Mouse (Mus musculus) MEL (cell line): ENCODE results near the gene Slc25a18. TPM values are rescaled to one million over a fixed set of nuclear protein-coding genes. Genes with fewer than 3 reads are reported as not detected.

Experiments used
- DNase-seq: peaks from one replicate; pipeline ENCODE4 v3.0.0; 2011; ENCODE audit warnings: low read depth, low spot score
- H3K27ac ChIP-seq: 2 replicates; pipeline ENCODE4 v1.5.1; 2012; ENCODE audit warnings: low read depth, mild to moderate bottlenecking, control low read depth, low read length, moderate library complexity; ENCODE audit not compliant: control insufficient read depth
- H3K27me3 ChIP-seq, 2 experiments: fragments of 150-350 bp in 1 of 2; sonication (generic) in 1 of 2; 2 replicates each; pipeline ENCODE4 v1.6.1; 2012; ENCODE audit warnings: low read length in 2 of 2, mild to moderate bottlenecking in 2 of 2, improper control_type of control experiment in 1 of 2, moderate library complexity in 1 of 2; ENCODE audit not compliant: insufficient read depth in 2 of 2, control insufficient read depth in 1 of 2
- H3K36me3 ChIP-seq, 2 experiments: 2 replicates each; pipeline ENCODE4 v1.6.1; 2012 to 2014; ENCODE audit warnings: low read length in 2 of 2, improper control_type of control experiment in 1 of 2, inconsistent platforms in 1 of 2, mild to moderate bottlenecking in 1 of 2; ENCODE audit not compliant: insufficient read depth in 2 of 2, control insufficient read depth in 1 of 2
- H3K4me1 ChIP-seq, 2 experiments: fragments of 150-350 bp in 1 of 2; sonication (generic) in 1 of 2; 2 replicates each; pipeline ENCODE4 v1.6.1; 2012; ENCODE audit warnings: low read length in 2 of 2, improper control_type of control experiment in 1 of 2, mild to moderate bottlenecking in 1 of 2; ENCODE audit not compliant: insufficient read depth in 2 of 2, control insufficient read depth in 1 of 2
- H3K4me3 ChIP-seq, 2 experiments: fragments of 150-350 bp in 1 of 2; sonication (generic) in 1 of 2; 2 replicates each; pipeline ENCODE4 v1.5.1; 2012; ENCODE audit warnings: low read depth in 2 of 2, low read length in 2 of 2, mild to moderate bottlenecking in 2 of 2, moderate library complexity in 2 of 2, control low read depth in 1 of 2, improper control_type of control experiment in 1 of 2; ENCODE audit not compliant: control insufficient read depth in 1 of 2, insufficient read depth in 1 of 2
- H3K79me2 ChIP-seq: 2 replicates; pipeline ENCODE4 v1.6.1; 2012; ENCODE audit warnings: mild to moderate bottlenecking, low read length, moderate library complexity; ENCODE audit not compliant: control insufficient read depth, poor library complexity, insufficient read depth
- H3K9ac ChIP-seq: 2 replicates; pipeline ENCODE4 v1.6.1; 2012; ENCODE audit warnings: low read depth, mild to moderate bottlenecking, control low read depth, low read length, moderate library complexity; ENCODE audit not compliant: control insufficient read depth, poor library complexity, severe bottlenecking
- H3K9me3 ChIP-seq: fragments of 150-350 bp; sonication (generic); replicated peaks from 2 replicates; pipeline ENCODE4 v1.6.1; 2012; ENCODE audit warnings: mild to moderate bottlenecking, low read length, improper control_type of control experiment, moderate library complexity; ENCODE audit not compliant: insufficient read depth
- BHLHE40 ChIP-seq: IDR thresholded peaks from 2 replicates; pipeline ENCODE4 v1.6.1; 2012; ENCODE audit warnings: low read depth, mild to moderate bottlenecking, inconsistent platforms, low read length, improper control_type of control experiment, borderline replicate concordance
- CHD1 ChIP-seq: IDR thresholded peaks from 2 replicates; pipeline ENCODE4 v1.6.1; 2012; ENCODE audit warnings: low read depth, mild to moderate bottlenecking, inconsistent platforms, low read length, improper control_type of control experiment
- HCFC1 ChIP-seq: IDR thresholded peaks from 2 replicates; pipeline ENCODE4 v1.6.1; 2012; ENCODE audit warnings: low read depth, mild to moderate bottlenecking, inconsistent platforms, low read length, improper control_type of control experiment, moderate library complexity
- KAT2A ChIP-seq: conservative IDR thresholded peaks from 2 replicates; pipeline ENCODE4 v1.6.1; 2012; ENCODE audit warnings: low read depth, low read length, improper control_type of control experiment, inconsistent platforms
- MXI1 ChIP-seq: IDR thresholded peaks from 2 replicates; pipeline ENCODE4 v1.6.1; 2011; ENCODE audit warnings: mild to moderate bottlenecking, low read depth, low read length, improper control_type of control experiment
- MYC ChIP-seq: IDR thresholded peaks from 2 replicates; pipeline ENCODE4 v1.6.1; 2011; ENCODE audit warnings: low read depth, mild to moderate bottlenecking, low read length, improper control_type of control experiment, moderate library complexity
- NELFE ChIP-seq: IDR thresholded peaks from 2 replicates; pipeline ENCODE4 v1.6.1; 2011; ENCODE audit warnings: low read depth, low read length, improper control_type of control experiment
- POLR2A ChIP-seq, 2 experiments: IDR thresholded peaks; 2 replicates each; pipeline ENCODE4 v1.6.1; 2011 to 2012; ENCODE audit warnings: low read length in 2 of 2, mild to moderate bottlenecking in 2 of 2, control low read depth in 1 of 2, improper control_type of control experiment in 1 of 2, low read depth in 1 of 2, moderate library complexity in 1 of 2; ENCODE audit not compliant: control insufficient read depth in 1 of 2, insufficient read depth in 1 of 2, poor library complexity in 1 of 2
- RAD21 ChIP-seq: IDR thresholded peaks from 2 replicates; pipeline ENCODE4 v1.6.1; 2011; ENCODE audit warnings: mild to moderate bottlenecking, low read depth, low read length, improper control_type of control experiment
- SIN3A ChIP-seq: IDR thresholded peaks from 2 replicates; pipeline ENCODE4 v1.6.1; 2012; ENCODE audit warnings: low read length, improper control_type of control experiment, inconsistent platforms
- TAL1 ChIP-seq: IDR thresholded peaks from 2 replicates; pipeline ENCODE4 v1.6.1; 2012; ENCODE audit warnings: mild to moderate bottlenecking, inconsistent platforms, low read length, moderate library complexity, mixed read lengths
- TBP ChIP-seq: IDR thresholded peaks from 2 replicates; pipeline ENCODE4 v1.8.0; 2011; ENCODE audit warnings: low read depth, low read length, improper control_type of control experiment
- UBTF ChIP-seq: IDR thresholded peaks from 2 replicates; pipeline ENCODE4 v1.6.1; 2012; ENCODE audit warnings: low read depth, mild to moderate bottlenecking, inconsistent platforms, low read length, improper control_type of control experiment, moderate library complexity, borderline replicate concordance; ENCODE audit not compliant: insufficient read depth
- ZNF384 ChIP-seq: IDR thresholded peaks from 2 replicates; pipeline ENCODE4 v1.6.1; 2012; ENCODE audit warnings: low read depth, mild to moderate bottlenecking, inconsistent platforms, low read length, improper control_type of control experiment
- polyA plus RNA-seq, 2 experiments: library from polyadenylated mRNA; stranded (reverse) in 1 of 2; unstranded in 1 of 2; fragments of >175 nt in 1 of 2; fragments of >200 nt in 1 of 2; gene quantifications; 2 replicates each; pipeline versions ENCODE4 v1.2.1 to v1.2.4; 2012; ENCODE audit warnings: low replicate concordance in 2 of 2, low read depth in 1 of 2; ENCODE audit not compliant: insufficient read length in 2 of 2, insufficient read depth in 1 of 2, missing spikeins in 1 of 2
- total RNA-seq: library from RNA; depleted of rRNA; stranded (reverse); fragments of 300-350 nt; gene quantifications from 2 replicates; pipeline ENCODE4 v1.2.3, GENCODE M21; 2012

Gene Slc25a18
- total and polyA plus RNA-seq, 3 experiments, result 0.12 to 0.57 TPM; not detected in 1

GRCm38 (mm10) chr6:120836389-120837151 is 63.2 kb downstream of the Slc25a18 start:
- DNase-seq, result peak; percentile 60
- Histone ChIP-seq H3K9ac (peak overlapping the region; percentile 98), H3K4me1 (peaks cover 18 to 27% of the 10 kb centered on the region in 2 experiments)

GRCm38 (mm10) chr6:120837152-120837530 is 63.8 kb downstream of the Slc25a18 start:
- Histone ChIP-seq H3K27ac (peak overlapping the region; percentile 99), H3K4me3 (peak overlapping the region; percentile 75 to 99), H3K79me2 (peaks cover 51% of the 10 kb centered on the region), H3K36me3 (peaks cover 9 to 44% of the 10 kb centered on the region in 2 experiments), H3K9me3 (no peaks in the 10 kb centered on the region), H3K9ac (peak overlapping the region; percentile 98), H3K4me1 (peaks cover 17 to 26% of the 10 kb centered on the region in 2 experiments), H3K27me3 (no peaks in the 10 kb centered on the region)
- TF ChIP-seq MYC (no peak), ZNF384 (0 out of 2 replicates have a peak, but pooled peaks have one; percentile 20), RAD21 (no peak; the same call in 1 of the 2 replicates), TAL1 (no peak), SIN3A (0 out of 2 replicates have a peak, but pooled peaks have one; percentile 0), POLR2A (IDR thresholded peaks at IDR 0.05; ENCODE audit: control insufficient read depth in 1 of 2, insufficient read depth in 1 of 2, low read depth in 1 of 2, low read length in 2 of 2, poor library complexity in 1 of 2) (no peak), CHD1 (0 out of 2 replicates have a peak, but pooled peaks have one; percentile 22)
- peak; percentile 49 for DNase-seq

More at GRCm38 (mm10) chr6:120836389-120837151, 63.2 kb downstream of the Slc25a18 start:
- H3K27me3 ChIP-seq, result no peaks in the 10 kb centered on the region
- peaks cover 46% of the 10 kb centered on the region for H3K79me2 ChIP-seq
- no peak for TF ChIP-seq KAT2A
- TF ChIP-seq NELFE, result no peak
- 0 out of 2 replicates have a peak, but pooled peaks have one; percentile 37 for TF ChIP-seq UBTF
- TF ChIP-seq BHLHE40, result no peak
- peak; percentile 19; the same call in 1 of the 2 replicates for TF ChIP-seq TBP
- TF ChIP-seq SIN3A, result peak; percentile 50
- peak; percentile 73; the same call in 1 of the 2 replicates for TF ChIP-seq CHD1
- 0 out of 2 replicates have a peak, but pooled peaks have one; percentile 13 for TF ChIP-seq HCFC1
- TF ChIP-seq MXI1, result peak; percentile 44; the same call in 1 of the 2 replicates
- peak overlapping the region; percentile 99 for H3K27ac ChIP-seq
- H3K9me3 ChIP-seq, result no peaks in the 10 kb centered on the region
- H3K4me3 ChIP-seq, result peak overlapping the region; percentile 75 to 99
- peaks cover 9 to 43% of the 10 kb centered on the region in 2 experiments for H3K36me3 ChIP-seq
